ENCODE assay signal across 8 mouse cellular contexts in the genomic region with DNA sequence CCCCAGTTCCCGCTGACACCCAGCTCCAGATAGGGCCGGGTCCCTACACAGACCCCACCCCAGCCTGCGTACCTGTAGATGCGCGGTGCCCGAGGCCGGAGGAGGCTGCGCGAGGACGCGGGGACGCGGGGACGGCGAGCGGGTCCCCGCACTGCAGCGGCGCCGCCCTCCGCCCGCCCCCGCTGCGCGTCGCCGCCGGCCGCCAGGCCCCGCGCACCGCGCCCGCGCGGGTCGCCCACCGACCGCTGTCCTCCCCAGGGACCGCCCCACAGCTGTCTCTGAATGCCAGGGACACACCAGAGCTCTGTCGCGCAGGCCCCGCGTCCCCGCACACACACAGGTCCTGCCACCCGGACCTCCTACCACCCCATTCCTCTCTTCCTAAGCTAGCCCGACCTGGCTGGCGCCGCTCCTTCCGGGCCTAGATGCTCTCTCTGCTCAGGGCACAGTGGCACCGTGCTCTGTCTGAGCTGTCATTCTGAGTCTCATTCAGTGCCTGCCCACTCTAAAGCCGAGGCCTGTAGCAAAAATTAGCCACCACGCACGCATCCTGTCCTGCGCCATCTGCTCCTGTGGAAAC. TPM values are rescaled to one million over a fixed set of nuclear protein-coding genes. Genes with fewer than 3 reads are reported as not detected.
DNase-seq lines count a peak whose midpoint lies in the region; ATAC-seq lines count a peak whose summit lies in the region.

No protein-coding gene starts in this region.

- H3K4me1 ChIP-seq in embryonic facial prominence, embryonic 10.5 days, result peaks cover 11% of the 10 kb centered on the region
- H3K4me1 ChIP-seq in hindbrain, embryonic 16.5 days (ENCODE audit: control insufficient read depth, insufficient read depth, low read depth, low read length), result peaks cover 11% of the 10 kb centered on the region
- H3K4me1 ChIP-seq in liver, embryonic 12.5 days, result 0 out of 2 replicates have a peak, but pooled peaks cover 2% of the 10 kb centered on the region

- H3K4me3 ChIP-seq in embryonic facial prominence, embryonic 10.5 days, result peak overlapping the region; percentile 71
- peak overlapping the region; percentile 59 for H3K4me3 ChIP-seq in hindbrain, embryonic 16.5 days (ENCODE audit: low read length)
- peak overlapping the region; percentile 53 for H3K4me3 ChIP-seq in liver, embryonic 12.5 days

- peak overlapping the region; percentile 85 for H3K9ac ChIP-seq in hindbrain, embryonic 16.5 days (ENCODE audit: low read depth, low read length)
- H3K9ac ChIP-seq in liver, embryonic 12.5 days, result no peak overlapping the region

- ATAC-seq in hindbrain, embryonic 16.5 days, result peak; percentile 89
- ATAC-seq in liver, embryonic 12.5 days, result no peak

- H3K27me3 ChIP-seq in embryonic facial prominence, embryonic 10.5 days (replicated peaks; ENCODE audit: low read depth, poor library complexity, severe bottlenecking), result peaks cover 51% of the 10 kb centered on the region
- H3K27me3 ChIP-seq in hindbrain, embryonic 16.5 days (replicated peaks; ENCODE audit: control insufficient read depth, insufficient read depth, low read length), result no peaks in the 10 kb centered on the region
- peaks cover 44% of the 10 kb centered on the region for H3K27me3 ChIP-seq in liver, embryonic 12.5 days (replicated peaks)

- H3K27ac ChIP-seq in embryonic facial prominence, embryonic 10.5 days (replicated peaks), result peak overlapping the region; percentile 75
- H3K27ac ChIP-seq in hindbrain, embryonic 16.5 days (ENCODE audit: low read depth, low read length), result peak overlapping the region; percentile 92
- H3K27ac ChIP-seq in liver, embryonic 12.5 days, result no peak overlapping the region

- DNase-seq in heart, adult 11 months, result peak; percentile 91
- DNase-seq in heart, postnatal 10 days, result no peak
- DNase-seq in adrenal gland, adult 2 months, result peak; percentile 60
- peak; percentile 40 for DNase-seq in embryonic facial prominence, embryonic 10.5 days (ENCODE audit: low spot score)
- DNase-seq in right cerebral cortex, adult 18-20 months, result peak; percentile 80
- no peak for DNase-seq in thymus, postnatal 14 days

- intact Hi-C loops in heart, postnatal 10 days (cut with DNase I), result no loop called here

- no peaks in the 10 kb centered on the region for H3K9me3 ChIP-seq in embryonic facial prominence, embryonic 10.5 days
- H3K9me3 ChIP-seq in hindbrain, embryonic 16.5 days (ENCODE audit: control insufficient read depth, low read length), result no peaks in the 10 kb centered on the region
- no peaks in the 10 kb centered on the region for H3K9me3 ChIP-seq in liver, embryonic 12.5 days (replicated peaks)

- H3K4me2 ChIP-seq in hindbrain, embryonic 16.5 days (ENCODE audit: low read length), result peak overlapping the region; percentile 84
- peak overlapping the region; percentile 67 for H3K4me2 ChIP-seq in liver, embryonic 12.5 days

- WGBS in embryonic facial prominence, embryonic 10.5 days, result 2% methylated on average over 55 of the region's 55 CpGs
- whole genome bisulfite sequencing in hindbrain, embryonic 16.5 days, result 4% methylated on average over 33 of the region's 55 CpGs
- whole genome bisulfite sequencing in liver, embryonic 12.5 days (ENCODE audit: insufficient replicate concordance), result 6% methylated on average over 54 of the region's 55 CpGs

- no peaks in the 10 kb centered on the region for H3K36me3 ChIP-seq in embryonic facial prominence, embryonic 10.5 days (replicated peaks)
- H3K36me3 ChIP-seq in hindbrain, embryonic 16.5 days (ENCODE audit: control insufficient read depth, insufficient read depth, low read length), result peaks cover 10% of the 10 kb centered on the region; the same call in 1 of the 2 replicates
- H3K36me3 ChIP-seq in liver, embryonic 12.5 days, result no peaks in the 10 kb centered on the region

RNA-seq across cellular contexts. Expression of gene Prkar1b, which starts 20.1 kb away (rescaled TPM):
- total RNA-seq in heart, postnatal 10 days (2021), result 1 to 10 TPM; 1.5 to 3.5 TPM
- 10 to 100 TPM; 32.5 to 56.3 TPM for total RNA-seq in adrenal gland, adult 2 months (2021)
- 31.8 and 34.3 TPM in 2 replicates for polyA plus RNA-seq in adrenal gland, adult 2 months (2012; rRNA removed)
- polyA plus RNA-seq in embryonic facial prominence, embryonic 10.5 days (2016; fragmentation: Nextera tagmentation; extraction: Ambion mirVana), result 7.3 and 9.0 TPM in 2 replicates
- 332 and 333 TPM in 2 replicates for polyA plus RNA-seq in hindbrain, embryonic 16.5 days (2015; fragmentation: Nextera tagmentation; extraction: Ambion mirVana)
- 3.4 and 3.9 TPM in 2 replicates for polyA plus RNA-seq in liver, embryonic 12.5 days (2016; fragmentation: Nextera tagmentation; extraction: Ambion mirVana)

RNA-seq across cellular contexts. Expression of gene Dnaaf5, which starts 20.4 kb away (rescaled TPM):
- 10 to 100 TPM; 17.9 to 18.0 TPM for total RNA-seq in heart, postnatal 10 days (2021)
- 10 to 100 TPM; 20.1 to 24.2 TPM for total RNA-seq in adrenal gland, adult 2 months (2021)
- 46.2 and 48.9 TPM in 2 replicates for polyA plus RNA-seq in adrenal gland, adult 2 months (2012; rRNA removed)
- polyA plus RNA-seq in embryonic facial prominence, embryonic 10.5 days (2016; fragmentation: Nextera tagmentation; extraction: Ambion mirVana), result 9.6 and 10.6 TPM in 2 replicates
- polyA plus RNA-seq in hindbrain, embryonic 16.5 days (2015; fragmentation: Nextera tagmentation; extraction: Ambion mirVana), result 2.6 and 5.1 TPM in 2 replicates
- 5.9 and 6.9 TPM in 2 replicates for polyA plus RNA-seq in liver, embryonic 12.5 days (2016; fragmentation: Nextera tagmentation; extraction: Ambion mirVana)

Comparison
In these comparisons a context has a peak if more than half of its experiments do, and no peak if none do; other contexts are left out.
1. DNase-seq: peak in heart, adult 11 months (single experiment), adrenal gland, adult 2 months (single experiment), embryonic facial prominence, embryonic 10.5 days (single experiment) and right cerebral cortex, adult 18-20 months (single experiment); none in heart, postnatal 10 days (0 of 2) and thymus, postnatal 14 days (single experiment).
2. Peak in every context shown above with its lines, with median percentiles within 50 percentile points of each other: H3K4me3 ChIP-seq.